Mouse (Mus musculus) liver, embryonic 14.5 days (tissue): ENCODE results near the gene Minos1.
A peak's percentile ranks its signal among the peaks of the same experiment; 100 is the strongest.

Experiments
- CTCF ChIP-seq: IDR thresholded peaks from 2 replicates; pipeline ENCODE4 v1.5.1; 2016; ENCODE audit warnings: antibody characterized with exemption, low read depth, control low read depth
- EP300 ChIP-seq: IDR thresholded peaks from 2 replicates; pipeline ENCODE4 v1.6.1; 2016; ENCODE audit warnings: antibody characterized with exemption, low read depth

GRCm38 (mm10) chr4:139116356-139117063 lies 14.4 kb downstream of the Minos1 start:
- no peak for TF ChIP-seq CTCF
- peak; percentile 67 for TF ChIP-seq EP300
